Mouse (Mus musculus) thymus, adult 2 months (tissue): ENCODE results near the gene H2al1f.
"Not testable (repeated sequence)": the region's sequence is repeated elsewhere in the genome, so short reads cannot be mapped to it uniquely, and the experiment has no call there.

Source experiments
- CTCF ChIP-seq: fragments of 200-500 bp; IDR thresholded peaks from 2 replicates; pipeline ENCODE4 v1.5.1; 2012; ENCODE audit warnings: mild to moderate bottlenecking, control low read depth, low read length, moderate library complexity, borderline replicate concordance; ENCODE audit not compliant: control insufficient read depth, poor library complexity, insufficient read depth; ENCODE audit errors: extremely low read depth
- POLR2A ChIP-seq: fragments of 200-500 bp; IDR thresholded peaks from 2 replicates; pipeline ENCODE4 v1.6.1; 2012; ENCODE audit warnings: mild to moderate bottlenecking, low read length, control low read depth, moderate library complexity; ENCODE audit not compliant: control insufficient read depth, poor library complexity, insufficient read depth; ENCODE audit errors: extremely low read depth

GRCm38 (mm10) chrX:11311634-11312033, 3.3 kb upstream of the H2al1f start, which contains the start of gene H2al1e:
- not testable (repeated sequence) for TF ChIP-seq CTCF, POLR2A
